Mouse (Mus musculus): ENCODE measurements at regions not wholly inside any gene's neighbourhood (a gene's known extent, or its start where the extent isn't known, plus 50 kb on each side); places are given as distances from the start of the nearest gene placed in this dataset.

- DNase-seq: peak; percentile 86 to 90
Observed at GRCm38 (mm10) chr1:102628061-102628460, 2140.3 kb upstream of the Cdh20 start.

GRCm38 (mm10) chr1:102644379-102644778 is 2123.9 kb upstream of the Cdh20 start:
- no peak for DNase-seq

GRCm38 (mm10) chr1:102687367-102688070 is 2080.8 kb upstream of the Cdh20 start:
- DNase-seq: no peak

GRCm38 (mm10) chr1:102716459-102716858 is 2051.9 kb upstream of the Cdh20 start:
- DNase-seq: no peak

- DNase-seq: no peak
Observed at GRCm38 (mm10) chr1:102733991-102734390, 2034.3 kb upstream of the Cdh20 start.

- no peak for DNase-seq
Observed at GRCm38 (mm10) chr1:102735392-102735791, 2032.9 kb upstream of the Cdh20 start.

- no peak for DNase-seq
Observed at GRCm38 (mm10) chr1:102757941-102758340, 2010.4 kb upstream of the Cdh20 start.
